Mouse (Mus musculus): Measurements from ENCODE around the gene Add3. TPM values are rescaled to one million over a fixed set of nuclear protein-coding genes. Genes with fewer than 3 reads are reported as not detected.

Add3 gene
- total and polyA plus RNA-seq, 2 experiments from 2014 or later = 52.3 to 52.6 TPM

GRCm38 (mm10) chr19:53233586-53233985 lies 93.3 kb downstream of the Add3 start:
- DNase-seq (no peak), ATAC-seq (no peak)
- Histone ChIP-seq H3K27me3 (ENCODE audit: insufficient read depth, low read length) (no peaks in the 10 kb centered on the region), H3K9ac (no peak overlapping the region), H3K4me1 (ENCODE audit: insufficient read depth) (no peaks in the 10 kb centered on the region), H3K4me2 (ENCODE audit: low read depth) (no peak overlapping the region), H3K9me3 (ENCODE audit: low read length) (no peaks in the 10 kb centered on the region), H3K4me3 (ENCODE audit: low read depth, low read length) (no peak overlapping the region), H3K36me3 (ENCODE audit: insufficient read depth) (peaks cover 34% of the 10 kb centered on the region), H3K27ac (ENCODE audit: low read depth, low read length) (no peak overlapping the region)
- WGBS = 96% methylated on average over 7 of the region's 7 CpGs
- no peak for TF ChIP-seq CTCF (IDR thresholded peaks at IDR 0.05; ENCODE audit: low read depth)

DNA sequence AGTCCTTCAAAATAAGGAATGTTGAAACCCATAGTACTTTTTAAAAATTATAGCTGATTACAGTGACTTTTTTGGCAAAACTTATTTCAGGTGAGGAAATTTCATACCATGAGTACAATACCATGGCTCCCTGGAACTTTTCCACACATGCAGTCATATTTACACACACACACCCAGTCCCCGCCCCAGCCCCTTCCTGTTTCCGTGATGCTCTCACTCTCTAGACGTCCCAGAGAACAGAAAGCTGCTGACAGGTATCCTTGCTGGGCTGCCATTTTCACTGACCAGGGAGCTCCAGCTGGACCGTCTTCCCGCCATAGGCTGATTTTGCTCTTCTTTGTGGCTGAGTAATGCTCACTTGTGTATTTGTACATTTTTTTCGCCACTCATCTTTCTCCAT lies 101.6 kb downstream of the Add3 start:
- Histone ChIP-seq H3K4me3 (ENCODE audit: low read depth, low read length) (no peak overlapping the region), H3K9me3 (ENCODE audit: low read length) (no peaks in the 10 kb centered on the region), H3K27ac (ENCODE audit: low read depth, low read length) (no peak overlapping the region), H3K4me2 (ENCODE audit: low read depth) (no peak overlapping the region), H3K36me3 (ENCODE audit: insufficient read depth) (peaks cover 28% of the 10 kb centered on the region), H3K9ac (no peak overlapping the region), H3K4me1 (ENCODE audit: insufficient read depth) (no peaks in the 10 kb centered on the region), H3K27me3 (ENCODE audit: insufficient read depth, low read length) (no peaks in the 10 kb centered on the region)
- no peak for DNase-seq
- ATAC-seq = no peak
- 95% methylated on average over 6 of the region's 6 CpGs for WGBS
- TF ChIP-seq CTCF (IDR thresholded peaks at IDR 0.05; ENCODE audit: low read depth) = no peak

DNA sequence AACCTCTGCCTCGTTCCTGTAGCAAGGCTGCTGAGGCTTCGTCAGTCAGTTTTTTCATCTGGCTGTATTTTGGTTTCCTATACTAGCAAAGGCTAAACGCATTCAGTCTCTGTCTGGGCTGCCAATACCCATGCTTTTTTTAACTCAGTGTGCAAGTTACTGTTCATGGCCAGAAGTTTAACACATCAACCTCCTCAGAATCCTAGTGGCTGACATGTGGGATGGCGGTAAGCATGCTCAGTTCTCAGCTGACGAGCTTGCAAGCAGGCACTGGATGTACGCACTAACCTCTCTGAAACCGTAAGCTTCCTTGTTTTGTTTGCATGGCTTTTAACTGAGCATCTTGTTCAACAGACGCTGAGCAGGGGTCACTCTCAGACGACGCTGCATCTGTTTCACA lies 103.7 kb downstream of the Add3 start:
- Histone ChIP-seq H3K4me1 (ENCODE audit: insufficient read depth) (no peaks in the 10 kb centered on the region), H3K9ac (no peak overlapping the region), H3K4me3 (ENCODE audit: low read depth, low read length) (no peak overlapping the region), H3K4me2 (ENCODE audit: low read depth) (no peak overlapping the region), H3K36me3 (ENCODE audit: insufficient read depth) (peaks cover 18% of the 10 kb centered on the region), H3K9me3 (ENCODE audit: low read length) (no peaks in the 10 kb centered on the region), H3K27ac (ENCODE audit: low read depth, low read length) (no peak overlapping the region), H3K27me3 (ENCODE audit: insufficient read depth, low read length) (no peaks in the 10 kb centered on the region)
- whole genome bisulfite sequencing = 75% methylated on average over 10 of the region's 10 CpGs
- DNase-seq (no peak), ATAC-seq (no peak)
- no peak for TF ChIP-seq CTCF (IDR thresholded peaks at IDR 0.05; ENCODE audit: low read depth)

GRCm38 (mm10) chr19:53247558-53247957 lies 107.3 kb downstream of the Add3 start:
- 62% methylated on average over 2 of the region's 2 CpGs for WGBS
- no peak overlapping the region for H3K4me2 ChIP-seq (ENCODE audit: low read depth)

GRCm38 (mm10) chr19:53248023-53248494 lies 107.8 kb downstream of the Add3 start:
- H3K27ac ChIP-seq (ENCODE audit: low read depth, low read length) = no peak overlapping the region
- H3K4me1 ChIP-seq (ENCODE audit: insufficient read depth) = no peaks in the 10 kb centered on the region
- DNase-seq (peak; percentile 84), ATAC-seq (peak; percentile 60)
- H3K9ac ChIP-seq = no peak overlapping the region
- 12% methylated on average over 11 of the region's 11 CpGs for WGBS
- peak overlapping the region; percentile 2; the same call in 1 of the 2 replicates for H3K4me2 ChIP-seq (ENCODE audit: low read depth)
- no peaks in the 10 kb centered on the region for H3K9me3 ChIP-seq (ENCODE audit: low read length)
- peaks cover 7% of the 10 kb centered on the region for H3K36me3 ChIP-seq (ENCODE audit: insufficient read depth)
- H3K27me3 ChIP-seq (ENCODE audit: insufficient read depth, low read length) = no peaks in the 10 kb centered on the region
- peak; percentile 92 for TF ChIP-seq CTCF (IDR thresholded peaks at IDR 0.05; ENCODE audit: low read depth)
- no peak overlapping the region for H3K4me3 ChIP-seq (ENCODE audit: low read depth, low read length)

More at GRCm38 (mm10) chr19:53247558-53247957, 107.3 kb downstream of the Add3 start:
- peaks cover 8% of the 10 kb centered on the region for H3K36me3 ChIP-seq (ENCODE audit: insufficient read depth)
- ATAC-seq = no peak
- no peaks in the 10 kb centered on the region for H3K9me3 ChIP-seq (ENCODE audit: low read length)
- no peak overlapping the region for H3K27ac ChIP-seq (ENCODE audit: low read depth, low read length)
- H3K27me3 ChIP-seq (ENCODE audit: insufficient read depth, low read length) = no peaks in the 10 kb centered on the region
- TF ChIP-seq CTCF (IDR thresholded peaks at IDR 0.05; ENCODE audit: low read depth) = no peak
- no peak overlapping the region for H3K9ac ChIP-seq
- no peaks in the 10 kb centered on the region for H3K4me1 ChIP-seq (ENCODE audit: insufficient read depth)
- H3K4me3 ChIP-seq (ENCODE audit: low read depth, low read length) = no peak overlapping the region
- DNase-seq = no peak

DNA sequence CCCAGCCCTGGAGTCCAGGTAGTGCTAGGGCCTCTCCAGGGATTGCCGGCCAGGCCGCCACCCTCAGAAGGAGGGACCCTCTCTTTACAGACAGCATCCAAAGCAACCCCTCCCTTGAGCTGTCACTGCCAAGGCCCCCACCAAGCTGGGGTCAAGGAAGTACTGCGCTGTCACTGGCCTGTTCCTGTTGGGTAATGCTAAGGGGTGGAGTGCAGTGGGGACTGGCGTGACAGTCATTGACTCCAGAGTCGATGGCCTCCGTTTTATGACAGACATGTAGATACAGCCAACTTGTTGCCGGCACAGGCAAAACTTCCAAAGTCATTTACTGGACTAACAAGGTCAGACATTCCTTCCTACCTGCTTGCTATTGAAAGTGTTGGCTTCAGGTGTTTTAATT lies 110.8 kb downstream of the Add3 start:
- H3K36me3 ChIP-seq (ENCODE audit: insufficient read depth) = no peaks in the 10 kb centered on the region
- no peak for ATAC-seq
- no peak overlapping the region for H3K4me2 ChIP-seq (ENCODE audit: low read depth)
- no peaks in the 10 kb centered on the region for H3K9me3 ChIP-seq (ENCODE audit: low read length)
- H3K27me3 ChIP-seq (ENCODE audit: insufficient read depth, low read length) = no peaks in the 10 kb centered on the region
- H3K9ac ChIP-seq = no peak overlapping the region
- TF ChIP-seq CTCF (IDR thresholded peaks at IDR 0.05; ENCODE audit: low read depth) = no peak
- H3K4me1 ChIP-seq (ENCODE audit: insufficient read depth) = no peaks in the 10 kb centered on the region
- H3K27ac ChIP-seq (ENCODE audit: low read depth, low read length) = no peak overlapping the region
- no peak overlapping the region for H3K4me3 ChIP-seq (ENCODE audit: low read depth, low read length)
- no peak for DNase-seq
- WGBS = 90% methylated on average over 7 of the region's 7 CpGs

GRCm38 (mm10) chr19:53251656-53252055 lies 111.4 kb downstream of the Add3 start:
- Histone ChIP-seq H3K36me3 (ENCODE audit: insufficient read depth) (no peaks in the 10 kb centered on the region), H3K4me3 (ENCODE audit: low read depth, low read length) (no peak overlapping the region), H3K4me2 (ENCODE audit: low read depth) (no peak overlapping the region), H3K9ac (no peak overlapping the region), H3K27ac (ENCODE audit: low read depth, low read length) (no peak overlapping the region), H3K4me1 (ENCODE audit: insufficient read depth) (no peaks in the 10 kb centered on the region), H3K27me3 (ENCODE audit: insufficient read depth, low read length) (no peaks in the 10 kb centered on the region), H3K9me3 (ENCODE audit: low read length) (no peaks in the 10 kb centered on the region)
- ATAC-seq (no peak), DNase-seq (no peak)
- WGBS = 93% methylated on average over 3 of the region's 3 CpGs
- TF ChIP-seq CTCF (IDR thresholded peaks at IDR 0.05; ENCODE audit: low read depth) = no peak
